Mouse (Mus musculus): ENCODE results near the gene Nup107. TPM values are rescaled to one million over a fixed set of nuclear protein-coding genes. Genes with fewer than 3 reads are reported as not detected.

Gene Nup107
- polyA plus RNA-seq, 1 experiment from 2014 or later: 87.6 TPM

- peaks cover 28% of the 10 kb centered on the region for H3K36me3 ChIP-seq (ENCODE audit: control insufficient read depth, insufficient read depth, low read length)
- no peak overlapping the region for H3K4me2 ChIP-seq (ENCODE audit: low read depth)
- no peak overlapping the region for H3K4me3 ChIP-seq (ENCODE audit: low read depth, low read length)
- H3K9ac ChIP-seq (ENCODE audit: low read length): no peak overlapping the region
- no peak for DNase-seq (ENCODE audit: low spot score)
- no peak overlapping the region for H3K27ac ChIP-seq (ENCODE audit: low read depth, low read length)
- H3K4me1 ChIP-seq (ENCODE audit: control insufficient read depth, insufficient read depth, low read length): no peaks in the 10 kb centered on the region
- H3K9me3 ChIP-seq (ENCODE audit: control insufficient read depth, low read length): no peaks in the 10 kb centered on the region
- ATAC-seq (ENCODE audit: insufficient read depth, low FRiP score, low TSS enrichment): no peak
- H3K27me3 ChIP-seq (ENCODE audit: control insufficient read depth, insufficient read depth, low read length): no peaks in the 10 kb centered on the region
- WGBS: 92% methylated on average over 11 of the region's 11 CpGs
Observed at GRCm38 (mm10) chr10:117765116-117765894, 27.2 kb downstream of the Nup107 start.

GRCm38 (mm10) chr10:117764598-117764997 lies 27.9 kb downstream of the Nup107 start:
- Histone ChIP-seq H3K9ac (ENCODE audit: low read length) (no peak overlapping the region), H3K36me3 (ENCODE audit: control insufficient read depth, insufficient read depth, low read length) (peaks cover 30% of the 10 kb centered on the region), H3K4me3 (ENCODE audit: low read depth, low read length) (no peak overlapping the region), H3K9me3 (ENCODE audit: control insufficient read depth, low read length) (no peaks in the 10 kb centered on the region), H3K4me1 (ENCODE audit: control insufficient read depth, insufficient read depth, low read length) (no peaks in the 10 kb centered on the region), H3K27ac (ENCODE audit: low read depth, low read length) (no peak overlapping the region), H3K27me3 (ENCODE audit: control insufficient read depth, insufficient read depth, low read length) (no peaks in the 10 kb centered on the region), H3K4me2 (ENCODE audit: low read depth) (no peak overlapping the region)
- WGBS: 92% methylated on average over 6 of the region's 6 CpGs
- DNase-seq (ENCODE audit: low spot score): no peak
- ATAC-seq (ENCODE audit: insufficient read depth, low FRiP score, low TSS enrichment): no peak

DNA sequence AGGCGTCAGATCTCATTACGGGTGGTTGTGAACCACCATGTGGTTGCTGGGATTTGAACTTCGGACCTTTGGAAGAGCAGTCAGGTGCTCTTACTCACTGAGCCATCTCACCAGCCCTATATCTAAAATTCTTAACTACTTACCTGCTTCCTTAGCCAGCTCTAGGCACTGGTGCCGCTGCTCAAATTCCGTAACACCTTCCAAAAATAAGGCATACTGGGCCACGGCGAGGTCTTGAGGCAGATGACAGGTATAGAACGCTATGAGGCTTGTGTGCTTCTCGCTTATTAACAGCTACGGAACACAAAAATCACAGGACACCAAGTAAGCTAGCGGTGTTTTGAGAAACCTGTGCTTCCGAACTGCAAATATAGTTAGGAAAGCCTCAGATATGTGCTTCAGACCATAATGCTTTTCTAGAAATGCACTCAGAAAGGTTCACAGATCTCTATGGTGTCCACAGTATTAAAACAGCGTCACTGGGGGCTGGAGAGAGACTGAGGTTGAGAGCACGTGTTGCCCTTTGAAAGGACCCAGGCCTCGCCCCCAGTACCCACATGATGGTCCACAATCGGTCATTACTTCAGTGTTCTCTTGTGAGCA lies 28.8 kb downstream of the Nup107 start:
- no peak overlapping the region for H3K27ac ChIP-seq (ENCODE audit: low read depth, low read length)
- peaks cover 31% of the 10 kb centered on the region for H3K36me3 ChIP-seq (ENCODE audit: control insufficient read depth, insufficient read depth, low read length)
- WGBS: 93% methylated on average over 16 of the region's 16 CpGs
- H3K4me3 ChIP-seq (ENCODE audit: low read depth, low read length): no peak overlapping the region
- H3K4me1 ChIP-seq (ENCODE audit: control insufficient read depth, insufficient read depth, low read length): no peaks in the 10 kb centered on the region
- no peak for ATAC-seq (ENCODE audit: insufficient read depth, low FRiP score, low TSS enrichment)
- H3K9me3 ChIP-seq (ENCODE audit: control insufficient read depth, low read length): no peaks in the 10 kb centered on the region
- H3K9ac ChIP-seq (ENCODE audit: low read length): no peak overlapping the region
- no peak for DNase-seq (ENCODE audit: low spot score)
- H3K27me3 ChIP-seq (ENCODE audit: control insufficient read depth, insufficient read depth, low read length): no peaks in the 10 kb centered on the region
- no peak overlapping the region for H3K4me2 ChIP-seq (ENCODE audit: low read depth)

- ATAC-seq (ENCODE audit: insufficient read depth, low FRiP score, low TSS enrichment) (no peak), DNase-seq (ENCODE audit: low spot score) (no peak)
- Histone ChIP-seq H3K27me3 (ENCODE audit: control insufficient read depth, insufficient read depth, low read length) (no peaks in the 10 kb centered on the region), H3K27ac (ENCODE audit: low read depth, low read length) (no peak overlapping the region), H3K4me2 (ENCODE audit: low read depth) (no peak overlapping the region), H3K36me3 (ENCODE audit: control insufficient read depth, insufficient read depth, low read length) (peaks cover 31% of the 10 kb centered on the region), H3K4me3 (ENCODE audit: low read depth, low read length) (no peak overlapping the region), H3K4me1 (ENCODE audit: control insufficient read depth, insufficient read depth, low read length) (no peaks in the 10 kb centered on the region), H3K9ac (ENCODE audit: low read length) (no peak overlapping the region), H3K9me3 (ENCODE audit: control insufficient read depth, low read length) (no peaks in the 10 kb centered on the region)
- WGBS: 94% methylated on average over 12 of the region's 12 CpGs
Observed at GRCm38 (mm10) chr10:117762966-117763365, 29.5 kb downstream of the Nup107 start.

DNA sequence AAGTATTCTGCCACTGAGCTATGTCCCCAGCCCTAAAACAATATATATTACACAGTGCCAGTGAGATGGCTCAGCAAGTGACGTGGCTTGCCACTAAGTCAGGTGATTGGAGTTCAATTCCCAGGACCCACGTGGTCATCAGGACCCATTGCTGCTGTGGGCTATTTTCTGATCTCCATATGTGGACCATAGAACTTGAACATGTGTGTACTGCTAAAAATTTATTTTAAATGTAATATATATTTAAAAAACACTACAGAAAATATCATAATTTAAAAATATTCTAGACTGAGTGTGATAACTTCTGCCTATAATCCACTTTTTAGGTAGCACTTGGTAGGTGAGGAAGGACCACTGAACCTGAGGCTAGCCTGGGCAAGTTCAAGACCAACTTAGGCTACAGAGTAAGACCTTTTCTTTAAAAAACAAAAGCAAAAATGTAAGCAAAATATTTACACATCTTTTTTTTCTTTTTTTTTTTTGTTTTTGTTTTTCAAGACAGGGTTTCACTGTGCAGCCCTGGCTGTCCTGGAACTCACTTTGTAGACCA lies 30.1 kb downstream of the Nup107 start:
- Histone ChIP-seq H3K4me3 (ENCODE audit: low read depth, low read length) (no peak overlapping the region), H3K27me3 (ENCODE audit: control insufficient read depth, insufficient read depth, low read length) (no peaks in the 10 kb centered on the region), H3K9ac (ENCODE audit: low read length) (no peak overlapping the region), H3K4me2 (ENCODE audit: low read depth) (no peak overlapping the region), H3K36me3 (ENCODE audit: control insufficient read depth, insufficient read depth, low read length) (peaks cover 32% of the 10 kb centered on the region), H3K9me3 (ENCODE audit: control insufficient read depth, low read length) (no peaks in the 10 kb centered on the region), H3K4me1 (ENCODE audit: control insufficient read depth, insufficient read depth, low read length) (no peaks in the 10 kb centered on the region), H3K27ac (ENCODE audit: low read depth, low read length) (no peak overlapping the region)
- WGBS: 91% methylated on average over 2 of the region's 2 CpGs
- DNase-seq (ENCODE audit: low spot score): no peak
- no peak for ATAC-seq (ENCODE audit: insufficient read depth, low FRiP score, low TSS enrichment)

DNA sequence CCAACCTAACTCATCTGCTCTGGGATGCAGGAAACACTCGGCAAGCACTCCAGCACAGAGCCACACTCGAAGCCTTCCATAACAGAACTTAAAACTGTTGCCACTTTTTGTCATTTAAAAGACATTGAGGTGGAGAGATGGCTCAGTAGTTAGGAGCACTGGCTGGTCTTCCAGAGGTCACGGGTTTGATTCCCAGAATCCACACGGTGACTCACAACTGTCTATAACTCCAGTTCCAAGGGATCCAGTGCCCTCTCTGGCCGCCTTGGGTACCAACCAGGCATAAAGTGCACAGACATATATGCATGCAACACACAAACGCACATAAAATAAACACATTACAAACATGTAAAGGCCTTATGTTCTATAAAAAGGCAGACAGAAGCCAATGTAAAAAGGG lies 31.0 kb downstream of the Nup107 start:
- Histone ChIP-seq H3K27ac (ENCODE audit: low read depth, low read length) (no peak overlapping the region), H3K4me3 (ENCODE audit: low read depth, low read length) (no peak overlapping the region), H3K4me2 (ENCODE audit: low read depth) (no peak overlapping the region), H3K36me3 (ENCODE audit: control insufficient read depth, insufficient read depth, low read length) (peaks cover 35% of the 10 kb centered on the region), H3K9me3 (ENCODE audit: control insufficient read depth, low read length) (no peaks in the 10 kb centered on the region), H3K27me3 (ENCODE audit: control insufficient read depth, insufficient read depth, low read length) (no peaks in the 10 kb centered on the region), H3K9ac (ENCODE audit: low read length) (no peak overlapping the region), H3K4me1 (ENCODE audit: control insufficient read depth, insufficient read depth, low read length) (no peaks in the 10 kb centered on the region)
- WGBS: 93% methylated on average over 6 of the region's 6 CpGs
- ATAC-seq (ENCODE audit: insufficient read depth, low FRiP score, low TSS enrichment) (no peak), DNase-seq (ENCODE audit: low spot score) (no peak)

DNA sequence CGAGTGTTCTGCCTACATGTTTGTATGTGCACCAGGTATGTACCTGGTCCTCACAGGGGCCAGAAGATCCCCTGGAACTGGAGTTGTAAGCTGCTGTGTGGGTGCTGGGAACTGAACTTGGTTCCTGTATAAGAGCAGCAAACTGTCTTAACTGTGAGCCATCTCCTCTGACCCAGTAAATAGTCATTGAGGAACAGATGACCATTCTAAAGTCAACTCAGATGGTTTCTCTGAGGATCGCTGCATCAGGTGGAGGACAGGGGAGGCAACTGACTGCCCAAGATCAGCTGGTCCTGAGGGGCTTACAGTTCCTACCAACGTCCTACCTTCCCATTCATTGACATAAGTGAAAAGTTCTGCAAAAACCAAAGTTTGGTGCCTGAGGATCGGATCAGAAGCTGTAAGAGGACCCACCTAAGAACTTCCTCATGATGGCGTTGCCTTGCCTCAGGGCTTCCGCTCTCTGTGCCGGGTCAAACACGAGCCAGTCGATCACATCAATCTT lies 31.6 kb downstream of the Nup107 start:
- H3K36me3 ChIP-seq (ENCODE audit: control insufficient read depth, insufficient read depth, low read length): peaks cover 33% of the 10 kb centered on the region
- no peaks in the 10 kb centered on the region for H3K4me1 ChIP-seq (ENCODE audit: control insufficient read depth, insufficient read depth, low read length)
- no peak overlapping the region for H3K4me2 ChIP-seq (ENCODE audit: low read depth)
- no peaks in the 10 kb centered on the region for H3K27me3 ChIP-seq (ENCODE audit: control insufficient read depth, insufficient read depth, low read length)
- no peaks in the 10 kb centered on the region for H3K9me3 ChIP-seq (ENCODE audit: control insufficient read depth, low read length)
- DNase-seq (ENCODE audit: low spot score) (no peak), ATAC-seq (ENCODE audit: insufficient read depth, low FRiP score, low TSS enrichment) (no peak)
- WGBS: 93% methylated on average over 9 of the region's 9 CpGs
- no peak overlapping the region for H3K4me3 ChIP-seq (ENCODE audit: low read depth, low read length)
- H3K27ac ChIP-seq (ENCODE audit: low read depth, low read length): no peak overlapping the region
- H3K9ac ChIP-seq (ENCODE audit: low read length): no peak overlapping the region

DNA sequence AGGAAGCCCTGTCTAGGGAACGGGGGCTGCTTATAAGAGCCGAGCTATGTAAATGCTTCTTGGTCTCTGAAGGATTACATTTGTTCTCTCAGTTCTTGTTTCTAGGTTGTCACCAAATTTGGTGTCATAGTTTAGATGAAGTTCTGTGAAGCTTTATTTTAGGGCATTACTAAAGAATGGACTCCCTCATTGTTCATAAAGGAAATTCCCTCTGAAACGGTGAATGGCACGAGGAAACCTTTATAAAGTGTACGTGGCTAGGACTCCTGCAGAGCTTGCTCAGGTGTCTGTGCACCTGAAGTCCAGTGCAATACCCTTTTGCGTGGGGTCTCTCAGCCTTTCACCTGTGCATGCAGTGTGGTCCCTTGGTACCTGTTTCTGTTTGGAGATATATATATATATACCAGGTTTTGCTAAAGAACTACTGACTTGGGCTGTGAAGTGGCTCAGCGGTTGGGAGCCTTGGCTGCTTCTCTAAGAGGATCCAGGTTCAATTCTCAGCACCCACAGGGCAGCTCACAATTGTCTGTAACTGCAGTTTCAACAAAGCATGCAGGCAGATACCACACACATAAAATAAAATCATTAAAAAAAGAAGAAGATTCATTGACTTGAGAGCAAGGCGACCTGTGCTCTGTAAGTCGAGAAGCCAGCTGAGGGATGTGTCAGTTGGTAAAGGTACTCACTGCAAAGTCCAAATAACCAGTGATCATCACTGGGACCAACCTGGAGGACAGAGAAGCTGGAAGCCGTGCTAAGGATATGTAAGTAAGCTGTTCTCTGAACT lies 32.5 kb downstream of the Nup107 start:
- DNase-seq (ENCODE audit: low spot score) (no peak), ATAC-seq (ENCODE audit: insufficient read depth, low FRiP score, low TSS enrichment) (no peak)
- H3K27me3 ChIP-seq (ENCODE audit: control insufficient read depth, insufficient read depth, low read length): no peaks in the 10 kb centered on the region
- no peak overlapping the region for H3K27ac ChIP-seq (ENCODE audit: low read depth, low read length)
- H3K4me1 ChIP-seq (ENCODE audit: control insufficient read depth, insufficient read depth, low read length): no peaks in the 10 kb centered on the region
- H3K4me3 ChIP-seq (ENCODE audit: low read depth, low read length): no peak overlapping the region
- peaks cover 34% of the 10 kb centered on the region for H3K36me3 ChIP-seq (ENCODE audit: control insufficient read depth, insufficient read depth, low read length)
- H3K9ac ChIP-seq (ENCODE audit: low read length): no peak overlapping the region
- no peak overlapping the region for H3K4me2 ChIP-seq (ENCODE audit: low read depth)
- H3K9me3 ChIP-seq (ENCODE audit: control insufficient read depth, low read length): no peaks in the 10 kb centered on the region
- WGBS: 94% methylated on average over 10 of the region's 10 CpGs
